Mouse (Mus musculus): ENCODE measurements around the gene Gm609. TPM values are rescaled to one million over a fixed set of nuclear protein-coding genes. Genes with fewer than 3 reads are reported as not detected.

The Gm609 gene
- polyA plus RNA-seq, 1 experiment from 2014 or later: not detected

GRCm38 (mm10) chr16:45381811-45382210 is 111.0 kb downstream of the Gm609 start:
- Histone ChIP-seq H3K36me3 (ENCODE audit: control insufficient read depth, insufficient read depth) (no peaks in the 10 kb centered on the region), H3K4me3 (ENCODE audit: low read length) (no peak overlapping the region), H3K4me2 (ENCODE audit: low read depth, low read length) (no peak overlapping the region), H3K27ac (ENCODE audit: low read length) (no peak overlapping the region), H3K9ac (ENCODE audit: low read length) (no peak overlapping the region), H3K27me3 (ENCODE audit: control insufficient read depth, insufficient read depth, low read length) (no peaks in the 10 kb centered on the region), H3K4me1 (ENCODE audit: control insufficient read depth, insufficient read depth, low read length) (no peaks in the 10 kb centered on the region), H3K9me3 (replicated peaks; ENCODE audit: control insufficient read depth, low read length) (no peaks in the 10 kb centered on the region)
- no peak for ATAC-seq (replicated peaks; ENCODE audit: extremely low read depth, insufficient read depth, low FRiP score)
- 71% methylated on average over 3 of the region's 3 CpGs for WGBS

- Histone ChIP-seq H3K9ac (ENCODE audit: low read length) (no peak overlapping the region), H3K27me3 (ENCODE audit: control insufficient read depth, insufficient read depth, low read length) (no peaks in the 10 kb centered on the region), H3K36me3 (ENCODE audit: control insufficient read depth, insufficient read depth) (no peaks in the 10 kb centered on the region), H3K9me3 (replicated peaks; ENCODE audit: control insufficient read depth, low read length) (no peaks in the 10 kb centered on the region), H3K4me1 (ENCODE audit: control insufficient read depth, insufficient read depth, low read length) (no peaks in the 10 kb centered on the region), H3K27ac (ENCODE audit: low read length) (no peak overlapping the region), H3K4me2 (ENCODE audit: low read depth, low read length) (no peak overlapping the region), H3K4me3 (ENCODE audit: low read length) (no peak overlapping the region)
- no peak for ATAC-seq (replicated peaks; ENCODE audit: extremely low read depth, insufficient read depth, low FRiP score)
- 62% methylated on average over 3 of the region's 3 CpGs for WGBS
These were observed 113.8 kb downstream of the Gm609 start for GRCm38 (mm10) chr16:45378959-45379358.

- WGBS: 68% methylated on average over 5 of the region's 5 CpGs
- Histone ChIP-seq H3K36me3 (ENCODE audit: control insufficient read depth, insufficient read depth) (no peaks in the 10 kb centered on the region), H3K9ac (ENCODE audit: low read length) (no peak overlapping the region), H3K4me2 (ENCODE audit: low read depth, low read length) (no peak overlapping the region), H3K27me3 (ENCODE audit: control insufficient read depth, insufficient read depth, low read length) (no peaks in the 10 kb centered on the region), H3K4me3 (ENCODE audit: low read length) (no peak overlapping the region), H3K9me3 (replicated peaks; ENCODE audit: control insufficient read depth, low read length) (no peaks in the 10 kb centered on the region), H3K27ac (ENCODE audit: low read length) (no peak overlapping the region), H3K4me1 (ENCODE audit: control insufficient read depth, insufficient read depth, low read length) (no peaks in the 10 kb centered on the region)
- no peak for ATAC-seq (replicated peaks; ENCODE audit: extremely low read depth, insufficient read depth, low FRiP score)
These were observed 114.4 kb downstream of the Gm609 start for GRCm38 (mm10) chr16:45378147-45378943.

GRCm38 (mm10) chr16:45377332-45377731 is 115.4 kb downstream of the Gm609 start:
- Histone ChIP-seq H3K9me3 (replicated peaks; ENCODE audit: control insufficient read depth, low read length) (no peaks in the 10 kb centered on the region), H3K27ac (ENCODE audit: low read length) (no peak overlapping the region), H3K27me3 (ENCODE audit: control insufficient read depth, insufficient read depth, low read length) (no peaks in the 10 kb centered on the region), H3K4me3 (ENCODE audit: low read length) (no peak overlapping the region), H3K4me1 (ENCODE audit: control insufficient read depth, insufficient read depth, low read length) (no peaks in the 10 kb centered on the region), H3K36me3 (ENCODE audit: control insufficient read depth, insufficient read depth) (no peaks in the 10 kb centered on the region), H3K4me2 (ENCODE audit: low read depth, low read length) (no peak overlapping the region), H3K9ac (ENCODE audit: low read length) (no peak overlapping the region)
- ATAC-seq (replicated peaks; ENCODE audit: extremely low read depth, insufficient read depth, low FRiP score): no peak
- WGBS: 84% methylated on average over 4 of the region's 4 CpGs

GRCm38 (mm10) chr16:45376812-45377211 is 116.0 kb downstream of the Gm609 start:
- Histone ChIP-seq H3K27ac (ENCODE audit: low read length) (no peak overlapping the region), H3K4me1 (ENCODE audit: control insufficient read depth, insufficient read depth, low read length) (no peaks in the 10 kb centered on the region), H3K4me3 (ENCODE audit: low read length) (no peak overlapping the region), H3K27me3 (ENCODE audit: control insufficient read depth, insufficient read depth, low read length) (no peaks in the 10 kb centered on the region), H3K9me3 (replicated peaks; ENCODE audit: control insufficient read depth, low read length) (no peaks in the 10 kb centered on the region), H3K9ac (ENCODE audit: low read length) (no peak overlapping the region), H3K36me3 (ENCODE audit: control insufficient read depth, insufficient read depth) (no peaks in the 10 kb centered on the region), H3K4me2 (ENCODE audit: low read depth, low read length) (no peak overlapping the region)
- ATAC-seq (replicated peaks; ENCODE audit: extremely low read depth, insufficient read depth, low FRiP score): no peak
- WGBS: 52% methylated on average over 2 of the region's 2 CpGs

- Histone ChIP-seq H3K27ac (ENCODE audit: low read length) (peak overlapping the region; percentile 41; the same call in 1 of the 2 replicates), H3K9me3 (replicated peaks; ENCODE audit: control insufficient read depth, low read length) (no peaks in the 10 kb centered on the region), H3K4me2 (ENCODE audit: low read depth, low read length) (no peak overlapping the region), H3K4me3 (ENCODE audit: low read length) (no peak overlapping the region), H3K36me3 (ENCODE audit: control insufficient read depth, insufficient read depth) (no peaks in the 10 kb centered on the region), H3K4me1 (ENCODE audit: control insufficient read depth, insufficient read depth, low read length) (no peaks in the 10 kb centered on the region), H3K9ac (ENCODE audit: low read length) (no peak overlapping the region), H3K27me3 (ENCODE audit: control insufficient read depth, insufficient read depth, low read length) (no peaks in the 10 kb centered on the region)
- ATAC-seq (replicated peaks; ENCODE audit: extremely low read depth, insufficient read depth, low FRiP score): no peak
- 66% methylated on average over 4 of the region's 4 CpGs for WGBS
These were observed 116.5 kb downstream of the Gm609 start for GRCm38 (mm10) chr16:45376294-45376693.

GRCm38 (mm10) chr16:45375506-45376225 is 117.1 kb downstream of the Gm609 start:
- no peaks in the 10 kb centered on the region for H3K9me3 ChIP-seq (replicated peaks; ENCODE audit: control insufficient read depth, low read length)
- H3K9ac ChIP-seq (ENCODE audit: low read length): no peak overlapping the region
- no peaks in the 10 kb centered on the region for H3K27me3 ChIP-seq (ENCODE audit: control insufficient read depth, insufficient read depth, low read length)
- H3K4me1 ChIP-seq (ENCODE audit: control insufficient read depth, insufficient read depth, low read length): no peaks in the 10 kb centered on the region
- no peaks in the 10 kb centered on the region for H3K36me3 ChIP-seq (ENCODE audit: control insufficient read depth, insufficient read depth)
- H3K27ac ChIP-seq (ENCODE audit: low read length): peak overlapping the region; percentile 41; the same call in 1 of the 2 replicates
- 45% methylated on average over 2 of the region's 2 CpGs for WGBS
- H3K4me3 ChIP-seq (ENCODE audit: low read length): no peak overlapping the region
- no peak overlapping the region for H3K4me2 ChIP-seq (ENCODE audit: low read depth, low read length)
- ATAC-seq (replicated peaks; ENCODE audit: extremely low read depth, insufficient read depth, low FRiP score): no peak

DNA sequence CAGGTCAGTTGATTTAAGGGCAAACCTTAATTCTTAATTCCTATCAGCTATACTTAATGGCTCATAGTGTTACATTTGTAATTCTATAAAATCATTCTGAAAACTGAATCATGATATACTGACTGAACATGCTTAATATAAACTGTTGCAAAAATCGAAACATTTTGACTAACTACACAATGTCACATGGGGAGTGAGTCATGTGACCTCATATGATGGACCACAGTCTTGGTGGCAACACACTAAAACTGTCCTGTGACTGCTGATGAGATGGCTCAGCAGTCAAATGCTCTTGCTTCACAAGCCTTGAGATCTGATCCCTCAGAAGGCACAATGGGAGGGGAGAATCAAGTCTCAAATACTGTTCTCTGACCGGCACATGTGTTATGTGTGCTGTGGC is 118.7 kb downstream of the Gm609 start:
- WGBS: 75% methylated on average over 2 of the region's 2 CpGs
- Histone ChIP-seq H3K9ac (ENCODE audit: low read length) (no peak overlapping the region), H3K9me3 (replicated peaks; ENCODE audit: control insufficient read depth, low read length) (no peaks in the 10 kb centered on the region), H3K27ac (ENCODE audit: low read length) (no peak overlapping the region), H3K4me1 (ENCODE audit: control insufficient read depth, insufficient read depth, low read length) (no peaks in the 10 kb centered on the region), H3K4me2 (ENCODE audit: low read depth, low read length) (no peak overlapping the region), H3K36me3 (ENCODE audit: control insufficient read depth, insufficient read depth) (no peaks in the 10 kb centered on the region), H3K4me3 (ENCODE audit: low read length) (no peak overlapping the region), H3K27me3 (ENCODE audit: control insufficient read depth, insufficient read depth, low read length) (no peaks in the 10 kb centered on the region)
- no peak for ATAC-seq (replicated peaks; ENCODE audit: extremely low read depth, insufficient read depth, low FRiP score)

GRCm38 (mm10) chr16:45371076-45371475 is 121.7 kb downstream of the Gm609 start:
- H3K27ac ChIP-seq (ENCODE audit: low read length): peak overlapping the region; percentile 53; the same call in 1 of the 2 replicates
- WGBS: 59% methylated on average over 1 of the region's 1 CpGs

More at GRCm38 (mm10) chr16:45371076-45371475, 121.7 kb downstream of the Gm609 start:
- Histone ChIP-seq H3K36me3 (ENCODE audit: control insufficient read depth, insufficient read depth) (no peaks in the 10 kb centered on the region), H3K9me3 (replicated peaks; ENCODE audit: control insufficient read depth, low read length) (no peaks in the 10 kb centered on the region), H3K4me2 (ENCODE audit: low read depth, low read length) (no peak overlapping the region), H3K4me3 (ENCODE audit: low read length) (no peak overlapping the region), H3K27me3 (ENCODE audit: control insufficient read depth, insufficient read depth, low read length) (no peaks in the 10 kb centered on the region), H3K4me1 (ENCODE audit: control insufficient read depth, insufficient read depth, low read length) (no peaks in the 10 kb centered on the region), H3K9ac (ENCODE audit: low read length) (no peak overlapping the region)
- no peak for ATAC-seq (replicated peaks; ENCODE audit: extremely low read depth, insufficient read depth, low FRiP score)

Data from heart, embryonic 16.5 days (tissue).